Mouse (Mus musculus) limb, embryonic 12.5 days (tissue): ENCODE measurements around the gene Taf8. TPM values are rescaled to one million over a fixed set of nuclear protein-coding genes. Genes with fewer than 3 reads are reported as not detected.

Experiments
- ATAC-seq: fragments of 200-750 bp; cut with Nextera tagmentation; 2 replicates; pipeline ENCODE4 v1.8.0; 2017; ENCODE audit warnings: low read depth, moderate TSS enrichment; ENCODE audit not compliant: insufficient number of reproducible peaks, insufficient read depth, low FRiP score, low TSS enrichment
- H3K27ac ChIP-seq: fragments of 300-500 bp; sonication (generic); 2 replicates; pipeline ENCODE4 v1.5.1; 2016; ENCODE audit warnings: mild to moderate bottlenecking, moderate library complexity
- H3K27me3 ChIP-seq: fragments of 300-500 bp; sonication (generic); 2 replicates; pipeline ENCODE4 v1.6.1; 2016; ENCODE audit warnings: mild to moderate bottlenecking, moderate library complexity
- H3K36me3 ChIP-seq: fragments of 300-500 bp; sonication (generic); 2 replicates; pipeline ENCODE4 v1.6.1; 2016; ENCODE audit warnings: mild to moderate bottlenecking, moderate library complexity
- H3K4me1 ChIP-seq: fragments of 300-500 bp; sonication (generic); replicated peaks from 2 replicates; pipeline ENCODE4 v1.6.1; 2016
- H3K4me2 ChIP-seq: fragments of 300-500 bp; sonication (generic); 2 replicates; pipeline ENCODE4 v1.6.1; 2016; ENCODE audit warnings: mild to moderate bottlenecking, moderate library complexity
- H3K4me3 ChIP-seq: fragments of 300-500 bp; sonication (generic); replicated peaks from 2 replicates; pipeline ENCODE4 v1.5.1; 2016; ENCODE audit warnings: mild to moderate bottlenecking
- H3K9ac ChIP-seq: fragments of 300-500 bp; sonication (generic); replicated peaks from 2 replicates; pipeline ENCODE4 v1.6.1; 2016; ENCODE audit warnings: mild to moderate bottlenecking, moderate library complexity
- H3K9me3 ChIP-seq: fragments of 300-500 bp; sonication (generic); 2 replicates; pipeline ENCODE4 v1.6.1; 2016; ENCODE audit warnings: mild to moderate bottlenecking, moderate library complexity
- WGBS: fragments of 180-500 bp; shearing (Covaris S2); methylation state at CpG from one replicate; pipeline ENCODE4 v1.1.7; 2016; 5-methylcytosine and 5-hydroxymethylcytosine counted together
- polyA plus RNA-seq: library from polyadenylated mRNA; unstranded; fragments of >200 nt; fragmentation: Nextera tagmentation; extraction: Ambion mirVana; gene quantifications from 2 replicates; pipeline ENCODE4 v1.2.1, GENCODE M21; 2016

The Taf8 gene
- polyA plus RNA-seq, 1 experiment from 2014 or later = 40.3 TPM

GRCm38 (mm10) chr17:47482401-47482800 is 19.7 kb downstream of the Taf8 start:
- Histone ChIP-seq H3K27ac (no peak overlapping the region), H3K9ac (no peak overlapping the region), H3K4me1 (peaks cover 16% of the 10 kb centered on the region), H3K9me3 (no peaks in the 10 kb centered on the region), H3K36me3 (0 out of 2 replicates have a peak, but pooled peaks cover 3% of the 10 kb centered on the region), H3K27me3 (no peaks in the 10 kb centered on the region), H3K4me3 (no peak overlapping the region), H3K4me2 (no peak overlapping the region)
- WGBS = 48% methylated on average over 2 of the region's 2 CpGs
- ATAC-seq = no peak

GRCm38 (mm10) chr17:47479887-47480286 is 22.2 kb downstream of the Taf8 start:
- no peak for ATAC-seq
- no peaks in the 10 kb centered on the region for H3K27me3 ChIP-seq
- no peak overlapping the region for H3K9ac ChIP-seq
- no peak overlapping the region for H3K27ac ChIP-seq
- peaks cover 8% of the 10 kb centered on the region for H3K4me1 ChIP-seq
- H3K4me3 ChIP-seq = no peak overlapping the region
- H3K9me3 ChIP-seq = no peaks in the 10 kb centered on the region
- 46% methylated on average over 3 of the region's 3 CpGs for WGBS
- H3K4me2 ChIP-seq = no peak overlapping the region
- no peaks in the 10 kb centered on the region for H3K36me3 ChIP-seq

GRCm38 (mm10) chr17:47475714-47476113 is 26.4 kb downstream of the Taf8 start:
- H3K4me3 ChIP-seq = no peak overlapping the region
- H3K4me2 ChIP-seq = no peak overlapping the region
- H3K9ac ChIP-seq = no peak overlapping the region
- H3K27me3 ChIP-seq = peaks cover 19% of the 10 kb centered on the region
- no peak for ATAC-seq
- no peaks in the 10 kb centered on the region for H3K36me3 ChIP-seq
- H3K4me1 ChIP-seq = peaks cover 9% of the 10 kb centered on the region
- H3K9me3 ChIP-seq = no peaks in the 10 kb centered on the region
- WGBS = 64% methylated on average over 3 of the region's 3 CpGs
- no peak overlapping the region for H3K27ac ChIP-seq

GRCm38 (mm10) chr17:47475181-47475580 is 26.9 kb downstream of the Taf8 start:
- Histone ChIP-seq H3K4me3 (no peak overlapping the region), H3K9ac (no peak overlapping the region), H3K27me3 (peaks cover 24% of the 10 kb centered on the region), H3K4me1 (peaks cover 12% of the 10 kb centered on the region), H3K36me3 (no peaks in the 10 kb centered on the region), H3K9me3 (no peaks in the 10 kb centered on the region), H3K27ac (no peak overlapping the region), H3K4me2 (no peak overlapping the region)
- no peak for ATAC-seq
- WGBS = 90% methylated on average over 4 of the region's 4 CpGs

GRCm38 (mm10) chr17:47474250-47474649 is 27.8 kb downstream of the Taf8 start:
- peaks cover 33% of the 10 kb centered on the region for H3K27me3 ChIP-seq
- H3K4me1 ChIP-seq = peaks cover 12% of the 10 kb centered on the region
- ATAC-seq = no peak
- 80% methylated on average over 4 of the region's 4 CpGs for WGBS
- H3K4me3 ChIP-seq = no peak overlapping the region
- no peak overlapping the region for H3K4me2 ChIP-seq
- no peaks in the 10 kb centered on the region for H3K9me3 ChIP-seq
- H3K27ac ChIP-seq = no peak overlapping the region
- no peak overlapping the region for H3K9ac ChIP-seq
- H3K36me3 ChIP-seq = no peaks in the 10 kb centered on the region

GRCm38 (mm10) chr17:47473434-47473974 is 28.6 kb downstream of the Taf8 start:
- ATAC-seq = no peak
- Histone ChIP-seq H3K36me3 (no peaks in the 10 kb centered on the region), H3K27ac (no peak overlapping the region), H3K4me3 (no peak overlapping the region), H3K4me1 (peaks cover 14% of the 10 kb centered on the region), H3K9me3 (no peaks in the 10 kb centered on the region), H3K9ac (no peak overlapping the region), H3K27me3 (peaks cover 41% of the 10 kb centered on the region), H3K4me2 (no peak overlapping the region)
- 16% methylated on average over 8 of the region's 8 CpGs for WGBS

GRCm38 (mm10) chr17:47472435-47473350 is 29.4 kb downstream of the Taf8 start:
- H3K4me1 ChIP-seq = peaks cover 21% of the 10 kb centered on the region
- no peak overlapping the region for H3K4me3 ChIP-seq
- ATAC-seq = no peak
- no peak overlapping the region for H3K9ac ChIP-seq
- no peaks in the 10 kb centered on the region for H3K9me3 ChIP-seq
- WGBS = 33% methylated on average over 15 of the region's 15 CpGs
- peaks cover 49% of the 10 kb centered on the region for H3K27me3 ChIP-seq
- no peak overlapping the region for H3K4me2 ChIP-seq
- H3K36me3 ChIP-seq = no peaks in the 10 kb centered on the region
- H3K27ac ChIP-seq = no peak overlapping the region; the same call in 1 of the 2 replicates

GRCm38 (mm10) chr17:47470686-47471085 is 31.4 kb downstream of the Taf8 start:
- Histone ChIP-seq H3K9ac (no peak overlapping the region), H3K4me1 (peaks cover 29% of the 10 kb centered on the region), H3K4me3 (no peak overlapping the region), H3K27ac (no peak overlapping the region), H3K9me3 (no peaks in the 10 kb centered on the region), H3K36me3 (no peaks in the 10 kb centered on the region), H3K27me3 (peaks cover 69% of the 10 kb centered on the region), H3K4me2 (no peak overlapping the region)
- WGBS = 82% methylated on average over 5 of the region's 5 CpGs
- ATAC-seq = no peak

- Histone ChIP-seq H3K27me3 (peaks cover 75% of the 10 kb centered on the region), H3K36me3 (no peaks in the 10 kb centered on the region), H3K9ac (no peak overlapping the region), H3K27ac (no peak overlapping the region), H3K4me1 (peaks cover 33% of the 10 kb centered on the region), H3K4me2 (no peak overlapping the region), H3K4me3 (no peak overlapping the region), H3K9me3 (no peaks in the 10 kb centered on the region)
- 95% methylated on average over 4 of the region's 4 CpGs for WGBS
- no peak for ATAC-seq
Measured at GRCm38 (mm10) chr17:47470121-47470520, 32.0 kb downstream of the Taf8 start.

- Histone ChIP-seq H3K4me1 (peaks cover 33% of the 10 kb centered on the region), H3K27me3 (peaks cover 79% of the 10 kb centered on the region), H3K9me3 (no peaks in the 10 kb centered on the region), H3K27ac (no peak overlapping the region), H3K4me2 (no peak overlapping the region), H3K9ac (no peak overlapping the region), H3K4me3 (no peak overlapping the region), H3K36me3 (no peaks in the 10 kb centered on the region)
- ATAC-seq = no peak
- 86% methylated on average over 4 of the region's 4 CpGs for WGBS
Measured at GRCm38 (mm10) chr17:47469642-47470041, 32.5 kb downstream of the Taf8 start.

GRCm38 (mm10) chr17:47468466-47468865 is 33.6 kb downstream of the Taf8 start:
- peak overlapping the region; percentile 29 for H3K4me3 ChIP-seq
- H3K27ac ChIP-seq = no peak overlapping the region
- 6% methylated on average over 34 of the region's 34 CpGs for WGBS
- peaks cover 33% of the 10 kb centered on the region for H3K4me1 ChIP-seq
- H3K9me3 ChIP-seq = no peaks in the 10 kb centered on the region
- ATAC-seq = no peak
- H3K36me3 ChIP-seq = no peaks in the 10 kb centered on the region
- peaks cover 86% of the 10 kb centered on the region for H3K27me3 ChIP-seq
- H3K4me2 ChIP-seq = peak overlapping the region; percentile 45
- no peak overlapping the region; the same call in 1 of the 2 replicates for H3K9ac ChIP-seq
